ENCODE assay signal across 8 mouse cellular contexts in the genomic region with DNA sequence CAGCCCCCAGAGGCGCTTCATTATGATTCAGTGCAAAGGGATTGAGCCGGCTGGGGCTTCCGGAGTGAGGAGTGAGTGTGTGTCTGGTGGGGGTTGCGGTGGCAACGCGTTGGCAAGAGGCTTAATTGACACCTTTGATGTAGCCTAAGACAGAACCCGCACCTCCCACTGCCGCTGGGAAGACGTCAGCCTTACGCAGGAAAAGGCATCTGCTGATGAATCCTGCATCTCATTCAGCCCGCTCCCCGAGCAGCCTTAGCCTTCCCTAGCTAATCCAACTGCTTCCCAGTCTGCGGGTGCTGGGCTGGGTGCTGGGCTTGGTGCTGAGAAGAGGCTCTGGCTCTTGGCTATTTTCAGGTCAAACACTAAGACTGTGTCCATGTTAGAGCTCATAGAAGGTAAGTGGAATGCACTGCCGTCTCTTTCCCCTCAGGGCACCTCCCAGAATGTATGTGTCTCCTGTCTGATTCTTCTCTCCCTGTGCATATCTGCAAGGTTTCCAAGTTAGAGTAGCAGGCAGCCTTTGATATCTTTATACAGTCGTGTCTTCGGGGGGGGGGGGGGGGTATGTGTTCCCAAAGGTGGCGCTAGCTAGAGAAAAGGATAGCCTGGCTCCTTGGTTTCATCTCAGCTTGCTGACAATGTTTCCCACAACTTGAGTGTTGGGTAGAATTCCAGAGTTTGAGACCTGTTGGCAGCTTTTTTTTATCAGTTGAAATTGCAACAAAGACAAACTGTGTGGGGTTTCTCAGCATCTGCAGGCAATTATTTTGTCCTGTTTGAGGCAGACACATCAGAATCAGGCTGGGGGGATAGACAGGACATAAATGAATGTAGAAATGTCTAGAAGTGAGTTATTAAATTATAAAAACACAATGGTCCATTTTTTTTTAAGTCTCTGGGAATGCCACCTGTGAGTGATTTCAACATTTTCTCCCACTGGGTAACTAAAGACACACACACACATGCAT. TPM values are rescaled to one million over a fixed set of nuclear protein-coding genes. Genes with fewer than 3 reads are reported as not detected.
A peak's percentile ranks its signal among the peaks of the same experiment; 100 is the strongest.
DNase-seq lines count a peak whose midpoint lies in the region; ATAC-seq and TF ChIP-seq lines count a peak whose summit lies in the region.

No protein-coding gene starts in this region.

- H3K4me1 ChIP-seq in lung, embryonic 14.5 days (ENCODE audit: insufficient read depth) = no peaks in the 10 kb centered on the region; the same call in 1 of the 2 replicates
- no peaks in the 10 kb centered on the region; the same call in 1 of the 2 replicates for H3K4me1 ChIP-seq in embryonic fibroblast, embryonic 13.5 days (ENCODE audit: control insufficient read depth, insufficient read depth, low read length)
- peaks cover 12% of the 10 kb centered on the region; the same call in 1 of the 2 replicates for H3K4me1 ChIP-seq in hindbrain, postnatal 0 days (ENCODE audit: insufficient read depth, low read length)
- H3K4me1 ChIP-seq in limb, embryonic 15.5 days = peaks cover 8% of the 10 kb centered on the region; the same call in 1 of the 2 replicates

- TF ChIP-seq CTCF in lung, embryonic 14.5 days (IDR thresholded peaks at IDR 0.05; ENCODE audit: low read depth) = no peak
- TF ChIP-seq CTCF in embryonic fibroblast, embryonic 13.5 days (IDR thresholded peaks at IDR 0.05; ENCODE audit: borderline replicate concordance, insufficient read depth, low read length) = no peak
- TF ChIP-seq CTCF in hindbrain, postnatal 0 days (IDR thresholded peaks at IDR 0.05; ENCODE audit: low read depth) = no peak

- TF ChIP-seq POLR2A in embryonic fibroblast, embryonic 13.5 days (IDR thresholded peaks at IDR 0.05; ENCODE audit: low read depth, low read length) = no peak

- peak overlapping the region; percentile 63 for H3K4me2 ChIP-seq in lung, embryonic 14.5 days
- peak overlapping the region; percentile 62 for H3K4me2 ChIP-seq in hindbrain, postnatal 0 days (ENCODE audit: low read depth, low read length)
- H3K4me2 ChIP-seq in limb, embryonic 15.5 days = peak overlapping the region; percentile 46

- peak; percentile 60; the same call in 1 of the 2 replicates for ATAC-seq in lung, embryonic 14.5 days (ENCODE audit: insufficient read depth)
- peak; percentile 96 for ATAC-seq in hindbrain, postnatal 0 days
- no peak for ATAC-seq in limb, embryonic 15.5 days (ENCODE audit: insufficient number of reproducible peaks, low FRiP score, low TSS enrichment, low read depth)

- H3K36me3 ChIP-seq in lung, embryonic 14.5 days (ENCODE audit: insufficient read depth) = no peaks in the 10 kb centered on the region
- no peaks in the 10 kb centered on the region for H3K36me3 ChIP-seq in hindbrain, postnatal 0 days (ENCODE audit: insufficient read depth, low read length)
- no peaks in the 10 kb centered on the region for H3K36me3 ChIP-seq in limb, embryonic 15.5 days

- H3K9me3 ChIP-seq in lung, embryonic 14.5 days (ENCODE audit: low read depth, low read length) = no peaks in the 10 kb centered on the region
- no peaks in the 10 kb centered on the region for H3K9me3 ChIP-seq in hindbrain, postnatal 0 days (ENCODE audit: low read length)
- no peaks in the 10 kb centered on the region for H3K9me3 ChIP-seq in limb, embryonic 15.5 days

- H3K4me3 ChIP-seq in lung, embryonic 14.5 days (ENCODE audit: low read depth, low read length) = peak overlapping the region; percentile 25
- H3K4me3 ChIP-seq in embryonic fibroblast, embryonic 13.5 days (ENCODE audit: insufficient read depth, low read length) = peak overlapping the region; percentile 26; the same call in 1 of the 2 replicates
- H3K4me3 ChIP-seq in hindbrain, postnatal 0 days (ENCODE audit: low read length) = peak overlapping the region; percentile 37
- peak overlapping the region; percentile 28 for H3K4me3 ChIP-seq in limb, embryonic 15.5 days

- peak; percentile 54 for DNase-seq in lung, embryonic 14.5 days
- DNase-seq in lung, postnatal 14 days = no peak
- DNase-seq in adrenal gland, postnatal 36 days = peak; percentile 5 to 24
- peak; percentile 89 for DNase-seq in hindbrain, postnatal 0 days (ENCODE audit: low spot score)
- peak; percentile 70 for DNase-seq in right cerebral cortex, postnatal 4 days
- no peak for DNase-seq in urinary bladder, adult 2 months (ENCODE audit: low spot score)

- H3K27me3 ChIP-seq in lung, embryonic 14.5 days (ENCODE audit: insufficient read depth, low read length) = no peaks in the 10 kb centered on the region
- no peaks in the 10 kb centered on the region for H3K27me3 ChIP-seq in hindbrain, postnatal 0 days (ENCODE audit: insufficient read depth, low read length)
- H3K27me3 ChIP-seq in limb, embryonic 15.5 days = no peaks in the 10 kb centered on the region

- H3K9ac ChIP-seq in lung, embryonic 14.5 days = no peak overlapping the region; the same call in 1 of the 2 replicates
- H3K9ac ChIP-seq in hindbrain, postnatal 0 days (replicated peaks; ENCODE audit: low read length) = peak overlapping the region; percentile 46
- H3K9ac ChIP-seq in limb, embryonic 15.5 days = no peak overlapping the region

- H3K27ac ChIP-seq in lung, embryonic 14.5 days (ENCODE audit: low read depth) = no peak overlapping the region
- H3K27ac ChIP-seq in embryonic fibroblast, embryonic 13.5 days (ENCODE audit: insufficient read depth, low read length) = peak overlapping the region; percentile 52
- H3K27ac ChIP-seq in hindbrain, postnatal 0 days = peak overlapping the region; percentile 82
- H3K27ac ChIP-seq in limb, embryonic 15.5 days = peak overlapping the region; percentile 54

- WGBS in lung, embryonic 14.5 days = 3% methylated on average over 17 of the region's 17 CpGs
- under 1% methylated on average over 17 of the region's 17 CpGs for WGBS in hindbrain, postnatal 0 days
- WGBS in limb, embryonic 15.5 days = 2% methylated on average over 16 of the region's 17 CpGs

RNA-seq across cellular contexts. Expression of a gene that starts 10.0 kb away (rescaled TPM):
- polyA plus RNA-seq in lung, embryonic 14.5 days (2014; fragmentation: Nextera tagmentation; extraction: Ambion mirVana) = not detected in 2 replicates
- not detected for total RNA-seq in adrenal gland, postnatal 36 days (2021)
- polyA plus RNA-seq in embryonic fibroblast, embryonic 13.5 days (2011; ENCODE audit: insufficient read length, low read depth, missing spikeins) = not detected in 2 replicates
- total RNA-seq in hindbrain, postnatal 0 days (2014; rRNA removed) = not detected in 2 replicates
- not detected in 2 replicates for polyA plus RNA-seq in hindbrain, postnatal 0 days (2015; fragmentation: Nextera tagmentation; extraction: Ambion mirVana)
- polyA plus RNA-seq in limb, embryonic 15.5 days (2015; fragmentation: Nextera tagmentation; extraction: Ambion mirVana) = not detected in 2 replicates
- polyA plus RNA-seq in urinary bladder, adult 2 months (2012; rRNA removed) = not detected in 2 replicates

Comparison
In these comparisons a context has a peak if more than half of its experiments do, and no peak if none do; other contexts are left out.
1. DNase-seq: peak in lung, embryonic 14.5 days (single experiment), adrenal gland, postnatal 36 days (2 of 2), hindbrain, postnatal 0 days (single experiment) and right cerebral cortex, postnatal 4 days (single experiment); none in lung, postnatal 14 days (single experiment) and urinary bladder, adult 2 months (single experiment).
2. Peak in every context shown above with its lines, with median percentiles within 50 percentile points of each other: H3K4me2 ChIP-seq and H3K4me3 ChIP-seq.